Mouse (Mus musculus): ENCODE measurements around the gene Dhps.
"Not testable (repeated sequence)": the region's sequence is repeated elsewhere in the genome, so short reads cannot be mapped to it uniquely, and the experiment has no call there.

Dhps gene

DNA sequence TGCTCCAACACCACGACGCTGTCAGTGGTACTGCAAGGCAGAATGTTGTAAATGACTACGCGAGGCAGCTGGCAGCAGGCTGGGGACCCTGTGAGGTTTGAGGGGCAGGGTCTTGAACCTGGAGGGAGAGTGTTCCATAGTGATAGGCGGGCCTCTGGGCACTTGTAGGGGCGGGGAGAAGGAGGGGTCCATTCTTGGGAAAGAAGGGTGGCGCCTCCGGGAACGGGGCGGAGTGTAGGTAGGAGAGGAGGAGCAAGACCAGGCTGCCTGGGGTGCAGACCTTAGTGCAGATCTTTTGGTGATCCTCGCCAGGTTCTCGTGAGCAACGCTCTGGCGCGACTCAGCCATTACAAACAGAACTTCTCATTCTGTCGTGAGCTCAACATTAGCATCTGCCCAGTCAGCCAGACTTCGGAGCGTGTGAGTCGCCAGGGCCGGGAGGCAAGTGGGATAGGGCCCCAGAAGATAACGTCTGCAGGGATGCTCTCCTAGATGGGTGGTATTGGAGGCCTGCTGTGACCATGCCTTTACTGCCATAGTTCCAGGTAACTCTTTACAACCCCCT, 20.1 kb downstream of the Dhps start:
- no peak for DNase-seq (ENCODE audit: extremely low read depth, insufficient read length, low spot score)

GRCm38 (mm10) chr8:85095051-85095450, 23.5 kb downstream of the Dhps start:
- DNase-seq (ENCODE audit: extremely low read depth, insufficient read length, low spot score): no peak

DNA sequence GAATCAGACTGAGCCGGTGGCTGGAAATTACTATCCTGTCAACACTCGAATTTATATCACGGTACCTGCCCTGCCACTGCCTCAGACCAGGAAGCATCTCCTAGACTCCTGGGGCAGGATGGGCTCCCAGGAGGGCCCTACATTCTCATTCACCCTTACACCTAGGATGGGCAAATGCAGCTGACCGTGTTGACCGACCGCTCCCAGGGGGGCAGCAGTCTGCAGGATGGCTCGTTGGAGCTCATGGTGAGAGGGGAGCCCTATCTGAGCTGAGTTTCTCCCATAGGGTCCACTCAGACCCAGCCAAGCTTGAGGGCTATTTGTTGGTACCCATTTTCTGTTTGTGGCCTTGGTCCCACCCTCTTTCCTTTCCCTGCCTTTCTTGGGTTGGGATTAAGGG, 24.0 kb downstream of the Dhps start:
- DNase-seq (ENCODE audit: extremely low read depth, insufficient read length, low spot score): no peak

DNA sequence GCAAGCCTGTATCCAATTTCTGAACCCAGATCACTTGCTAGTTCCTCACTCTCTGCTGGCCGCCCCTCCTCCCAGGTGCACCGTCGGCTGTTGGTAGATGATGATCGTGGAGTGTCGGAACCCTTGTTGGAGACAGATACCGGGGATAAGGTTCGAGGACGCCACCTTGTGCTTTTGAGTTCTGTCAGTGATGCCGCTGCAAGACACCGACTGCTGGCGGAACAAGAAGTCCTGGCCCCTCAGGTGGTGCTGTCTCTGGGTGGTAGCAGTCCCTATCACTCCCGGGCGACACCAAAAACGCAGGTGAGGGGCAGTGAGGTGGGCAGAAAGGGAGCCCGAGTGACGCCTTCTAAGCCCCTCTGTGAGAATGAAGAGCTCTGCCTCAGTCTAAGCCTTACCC, 24.6 kb downstream of the Dhps start:
- DNase-seq (ENCODE audit: extremely low read depth, insufficient read length, low spot score): no peak

DNA sequence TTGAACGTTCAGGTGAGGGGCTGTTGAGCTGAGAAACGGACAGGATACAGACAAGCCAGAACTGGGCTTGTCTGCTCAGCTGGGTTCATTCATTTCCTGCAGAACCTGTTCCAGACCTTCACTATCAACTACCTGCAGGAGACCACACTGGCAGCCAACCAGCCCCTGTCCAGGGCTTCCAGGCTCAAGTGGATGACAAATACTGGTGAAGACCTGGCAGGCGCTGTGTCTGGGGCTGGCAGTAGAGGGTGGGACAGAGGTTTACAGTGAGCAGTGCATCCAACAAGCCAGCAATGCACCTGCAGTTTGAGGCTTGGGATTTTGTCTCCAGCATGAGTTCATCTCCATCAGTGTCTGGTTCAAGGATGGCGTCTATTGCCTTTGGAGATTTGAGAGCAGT, 25.3 kb downstream of the Dhps start:
- no peak for DNase-seq (ENCODE audit: extremely low read depth, insufficient read length, low spot score)

- no peak for DNase-seq (ENCODE audit: extremely low read depth, insufficient read length, low spot score)
These were observed 28.6 kb downstream of the Dhps start for GRCm38 (mm10) chr8:85100076-85100665.

- no peak for DNase-seq (ENCODE audit: extremely low read depth, insufficient read length, low spot score)
These were observed 41.7 kb downstream of the Dhps start for GRCm38 (mm10) chr8:85113241-85113640.

- no peak for DNase-seq (ENCODE audit: extremely low read depth, insufficient read length, low spot score)
These were observed 43.9 kb downstream of the Dhps start for GRCm38 (mm10) chr8:85115501-85115900.

DNA sequence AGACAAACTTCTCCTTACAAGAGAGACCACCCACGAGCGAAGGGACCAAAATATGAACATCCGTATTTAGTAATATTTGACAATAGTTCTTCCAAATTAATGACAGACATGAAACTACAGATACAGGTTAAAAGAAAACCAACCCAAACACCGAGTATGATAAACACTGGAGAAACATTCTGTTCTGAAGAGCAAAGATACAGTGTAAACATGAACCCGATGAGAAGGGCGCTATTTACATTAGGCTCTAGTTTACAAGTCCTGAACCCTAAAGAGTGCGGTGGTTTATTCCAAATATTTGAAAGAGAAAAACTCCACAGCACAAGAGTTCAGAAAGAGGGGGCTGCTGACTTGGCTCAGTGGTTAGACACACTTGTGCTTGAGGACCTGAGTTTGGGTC, 45.4 kb downstream of the Dhps start:
- DNase-seq (ENCODE audit: extremely low read depth, insufficient read length, low spot score): no peak

DNA sequence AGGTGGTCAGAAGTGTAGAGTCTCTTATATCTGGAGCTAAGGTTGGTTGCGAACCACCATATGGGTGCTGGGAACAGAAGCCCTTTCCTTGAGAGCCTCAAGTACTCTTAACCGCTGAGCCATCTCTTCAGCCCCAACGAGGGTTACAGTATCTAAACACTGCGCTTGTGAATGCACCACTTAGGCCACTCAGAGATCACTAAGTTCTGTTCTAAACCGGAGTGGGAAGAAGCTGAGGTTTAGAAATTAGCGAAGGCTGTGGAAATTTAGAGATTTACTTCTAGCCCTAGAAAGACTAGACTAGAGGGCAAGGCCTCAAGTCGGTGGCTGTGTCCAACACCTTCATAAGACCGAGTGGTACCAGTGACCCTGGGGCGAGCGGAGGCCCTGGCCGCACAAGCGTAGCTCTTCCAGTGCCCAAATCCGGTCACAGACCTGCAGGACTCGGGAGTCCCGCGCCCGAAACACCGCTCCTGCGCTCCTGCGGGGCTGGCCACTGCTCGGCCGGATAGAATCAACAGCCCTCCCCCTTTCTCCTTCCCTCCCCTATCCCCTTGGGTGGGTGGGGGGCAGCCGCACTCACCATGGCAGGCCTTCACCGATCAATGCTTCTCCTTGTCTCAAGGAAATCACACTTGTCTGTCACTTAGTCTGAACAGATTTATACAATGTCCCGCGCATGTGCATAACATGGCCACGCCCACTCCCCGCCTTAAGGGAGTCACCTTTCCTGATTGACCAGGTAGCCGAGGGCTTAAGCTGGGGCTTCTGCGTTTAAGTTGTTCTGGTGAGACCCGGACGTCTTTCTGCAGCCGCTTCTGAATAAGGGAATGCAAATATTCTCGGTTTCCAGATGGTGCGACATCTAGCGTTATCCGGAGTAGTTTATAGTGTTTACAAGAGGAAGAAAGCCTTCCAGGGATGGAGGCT, 47.8 kb downstream of the Dhps start:
- no peak for DNase-seq (ENCODE audit: extremely low read depth, insufficient read length, low spot score)

- not testable (repeated sequence) for DNase-seq (ENCODE audit: extremely low read depth, insufficient read length, low spot score)
These were observed 48.7 kb downstream of the Dhps start for GRCm38 (mm10) chr8:85120251-85120650.

DNA sequence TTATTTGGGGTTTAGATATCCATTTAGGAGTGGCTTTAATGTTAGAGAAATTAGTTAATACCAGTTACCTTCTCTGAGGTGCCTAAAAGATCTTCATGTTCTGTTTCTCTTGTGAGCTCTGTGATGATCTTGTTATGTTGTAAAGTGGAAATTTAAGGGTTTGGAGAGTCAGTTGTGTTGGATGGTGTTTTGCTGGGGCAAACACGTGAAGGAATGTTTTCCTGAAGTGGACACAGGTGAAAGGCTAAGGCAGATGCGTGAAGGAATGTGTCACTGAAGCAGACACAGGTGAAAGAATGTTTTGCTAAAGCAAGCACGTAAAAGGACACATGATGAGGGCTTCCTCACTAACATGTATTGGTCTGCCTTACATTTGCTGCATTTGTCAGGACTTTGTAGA, 51.4 kb downstream of the Dhps start, which contains the start of gene Zfp791:
Gene Zfp791, minus strand, starts transcription at position 101 of the 400 bp plus-strand sequence.
- no peak for DNase-seq (ENCODE audit: extremely low read depth, insufficient read length, low spot score)

DNA sequence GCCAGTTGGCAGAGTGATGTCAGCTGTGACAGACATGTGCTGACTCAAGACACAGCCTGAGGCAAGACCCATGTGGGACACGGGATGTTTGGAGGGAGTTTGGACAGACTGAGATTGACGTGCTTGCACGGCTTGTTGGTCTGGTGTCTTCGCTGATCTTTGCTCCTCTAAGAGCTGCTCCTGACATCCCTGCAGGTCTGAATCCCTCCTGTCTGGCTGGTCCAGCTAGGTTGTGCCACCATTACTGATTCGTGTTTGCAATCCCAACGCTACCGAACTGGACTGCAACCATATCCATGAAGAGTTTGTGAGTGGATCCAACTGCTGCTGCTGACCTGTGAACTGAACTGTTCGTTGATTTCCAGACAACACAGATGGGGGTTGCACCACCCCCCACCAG, 52.1 kb downstream of the Dhps start:
- no peak for DNase-seq (ENCODE audit: extremely low read depth, insufficient read length, low spot score)
